Mouse (Mus musculus) CH12.LX (cell line): ENCODE measurements around the gene Siae. TPM values are rescaled to one million over a fixed set of nuclear protein-coding genes. Genes with fewer than 3 reads are reported as not detected.

ENCODE experiments used
- DNase-seq: peaks from one replicate; pipeline ENCODE4 v3.0.0-alpha.2; 2013; ENCODE audit errors: extremely low read depth
- H3K27ac ChIP-seq: 2 replicates; pipeline ENCODE4 v1.5.1; 2012; ENCODE audit warnings: low read depth, mild to moderate bottlenecking, control low read depth, moderate library complexity; ENCODE audit not compliant: insufficient read depth
- H3K27me3 ChIP-seq: replicated peaks from 2 replicates; pipeline ENCODE3; 2012; ENCODE audit warnings: inconsistent platforms
- H3K36me3 ChIP-seq, 2 experiments: replicated peaks in 1 of 2; 2 replicates each; pipeline versions ENCODE3 to v1.6.1; 2012; ENCODE audit warnings: inconsistent platforms in 1 of 2, low read length in 1 of 2, mild to moderate bottlenecking in 1 of 2, mixed read lengths in 1 of 2, moderate library complexity in 1 of 2; ENCODE audit not compliant: control insufficient read depth in 1 of 2, insufficient read depth in 1 of 2
- H3K4me1 ChIP-seq, 2 experiments: 2 replicates each; pipeline ENCODE4 v1.6.1; 2012; ENCODE audit warnings: inconsistent platforms in 1 of 2, moderate library complexity in 1 of 2; ENCODE audit not compliant: insufficient read depth in 2 of 2, control insufficient read depth in 1 of 2
- H3K4me2 ChIP-seq: 2 replicates; pipeline ENCODE4 v1.6.1; 2012; ENCODE audit warnings: low read depth, mild to moderate bottlenecking, control low read depth; ENCODE audit not compliant: poor library complexity, insufficient read depth, severe bottlenecking
- H3K4me3 ChIP-seq, 3 experiments: fragments of 150-350 bp in 1 of 3; sonication (generic) in 1 of 3; replicated peaks in 1 of 3; 2 replicates each; pipeline versions ENCODE3 to v1.5.1; 2011 to 2012; ENCODE audit warnings: low read depth in 2 of 3, low read length in 2 of 3, mild to moderate bottlenecking in 2 of 3, moderate library complexity in 2 of 3, control low read depth in 1 of 3, improper control_type of control experiment in 1 of 3, inconsistent platforms in 1 of 3, mixed read lengths in 1 of 3; ENCODE audit not compliant: poor library complexity in 1 of 3
- H3K79me2 ChIP-seq: replicated peaks from 2 replicates; pipeline ENCODE4 v1.6.1; 2012; ENCODE audit warnings: mild to moderate bottlenecking, moderate library complexity; ENCODE audit not compliant: control insufficient read depth, poor library complexity, insufficient read depth, severe bottlenecking; ENCODE audit errors: extremely low read depth
- H3K9ac ChIP-seq: 2 replicates; pipeline ENCODE4 v1.6.1; 2012; ENCODE audit warnings: low read depth, mild to moderate bottlenecking, control low read depth, moderate library complexity; ENCODE audit not compliant: insufficient read depth
- H3K9me3 ChIP-seq: replicated peaks from 2 replicates; pipeline ENCODE3; 2012; ENCODE audit warnings: low read length, inconsistent platforms, mixed read lengths
- BHLHE40 ChIP-seq: IDR thresholded peaks from 2 replicates; pipeline ENCODE4 v1.6.1; 2011; ENCODE audit warnings: mild to moderate bottlenecking, low read depth, low read length, improper control_type of control experiment
- CHD2 ChIP-seq: IDR thresholded peaks from 2 replicates; pipeline ENCODE4 v1.6.1; 2011; ENCODE audit warnings: low read length, improper control_type of control experiment
- CTCF ChIP-seq, 2 experiments: IDR thresholded peaks in 1 of 2; conservative IDR thresholded peaks in 1 of 2; 2 replicates each; pipeline ENCODE4 v1.5.1; 2011 to 2012; ENCODE audit warnings: low read depth in 2 of 2, low read length in 2 of 2, improper control_type of control experiment in 1 of 2, inconsistent platforms in 1 of 2, mild to moderate bottlenecking in 1 of 2, moderate library complexity in 1 of 2
- ELF1 ChIP-seq: IDR thresholded peaks from 2 replicates; pipeline ENCODE4 v1.6.1; 2014; ENCODE audit warnings: low read depth, mild to moderate bottlenecking, inconsistent platforms, low read length, improper control_type of control experiment
- EP300 ChIP-seq: IDR thresholded peaks from 2 replicates; pipeline ENCODE4 v1.6.1; 2011; ENCODE audit warnings: low read length, improper control_type of control experiment
- HCFC1 ChIP-seq: IDR thresholded peaks from 2 replicates; pipeline ENCODE4 v1.6.1; 2012; ENCODE audit warnings: low read depth, mild to moderate bottlenecking, inconsistent platforms, low read length, improper control_type of control experiment
- IRF4 ChIP-seq: IDR thresholded peaks from 2 replicates; pipeline ENCODE4 v1.6.1; 2014; ENCODE audit warnings: low read depth, mild to moderate bottlenecking, inconsistent platforms, low read length, improper control_type of control experiment
- JUN ChIP-seq: IDR thresholded peaks from 2 replicates; pipeline ENCODE4 v1.6.1; 2011; ENCODE audit warnings: low read depth, mild to moderate bottlenecking, low read length, improper control_type of control experiment, moderate library complexity; ENCODE audit not compliant: insufficient read depth
- KAT2A ChIP-seq: IDR thresholded peaks from 2 replicates; pipeline ENCODE4 v1.6.1; 2012; ENCODE audit warnings: low read length, improper control_type of control experiment, inconsistent platforms; ENCODE audit not compliant: insufficient replicate concordance
- MAZ ChIP-seq: IDR thresholded peaks from 2 replicates; pipeline ENCODE4 v1.6.1; 2012; ENCODE audit warnings: low read depth, mild to moderate bottlenecking, inconsistent platforms, low read length, improper control_type of control experiment, moderate library complexity
- MXI1 ChIP-seq: IDR thresholded peaks from 2 replicates; pipeline ENCODE4 v1.6.1; 2011; ENCODE audit warnings: mild to moderate bottlenecking, low read depth, low read length, improper control_type of control experiment
- MYC ChIP-seq: IDR thresholded peaks from 2 replicates; pipeline ENCODE4 v1.6.1; 2011; ENCODE audit warnings: low read depth, mild to moderate bottlenecking, improper control_type of control experiment, low read length
- NELFE ChIP-seq: IDR thresholded peaks from 2 replicates; pipeline ENCODE4 v1.6.1; 2011; ENCODE audit warnings: low read depth, low read length, improper control_type of control experiment
- NRF1 ChIP-seq: IDR thresholded peaks from 2 replicates; pipeline ENCODE4 v1.6.1; 2014; ENCODE audit warnings: low read depth, mild to moderate bottlenecking, inconsistent platforms, low read length, improper control_type of control experiment, moderate library complexity
- PAX5 ChIP-seq: IDR thresholded peaks from 2 replicates; pipeline ENCODE4 v1.6.1; 2012; ENCODE audit warnings: low read length, inconsistent platforms, mixed read lengths
- POLR2A ChIP-seq: IDR thresholded peaks from 2 replicates; pipeline ENCODE4 v1.6.1; 2011; ENCODE audit warnings: low read depth, mild to moderate bottlenecking, improper control_type of control experiment, low read length
- SMC3 ChIP-seq: IDR thresholded peaks from 2 replicates; pipeline ENCODE4 v1.6.1; 2011; ENCODE audit warnings: low read depth, low read length, improper control_type of control experiment
- TCF12 ChIP-seq: IDR thresholded peaks from 2 replicates; pipeline ENCODE4 v1.6.1; 2014; ENCODE audit warnings: low read depth, mild to moderate bottlenecking, inconsistent platforms, low read length, improper control_type of control experiment
- USF1 ChIP-seq: IDR thresholded peaks from 2 replicates; pipeline ENCODE4 v1.6.1; 2014; ENCODE audit warnings: low read depth, mild to moderate bottlenecking, inconsistent platforms, low read length, improper control_type of control experiment
- USF2 ChIP-seq: conservative IDR thresholded peaks from 2 replicates; pipeline ENCODE4 v1.6.1; 2011; ENCODE audit warnings: low read depth, low read length, improper control_type of control experiment
- ZC3H11A ChIP-seq: IDR thresholded peaks from 2 replicates; pipeline ENCODE4 v1.6.1; 2012; ENCODE audit warnings: low read depth, mild to moderate bottlenecking, inconsistent platforms, low read length, improper control_type of control experiment
- ZMIZ1 ChIP-seq: IDR thresholded peaks from 2 replicates; pipeline ENCODE4 v1.6.1; 2012; ENCODE audit warnings: low read depth, mild to moderate bottlenecking, inconsistent platforms, low read length, improper control_type of control experiment
- dilution Hi-C: fragments of 300-500 bp; cut with MboI; formaldehyde crosslinking; loops from 2 replicates; pipeline ENCODE4 v1.14.3; 2020; ENCODE audit warnings: low sequenced_read_pairs; ENCODE audit not compliant: extremely low pct_unique_long_range_greater_than_20kb, extremely low pct_ligation_motif_present
- in situ Hi-C: fragments of 300-500 bp; cut with MboI; formaldehyde crosslinking; loops from 3 replicates; pipeline ENCODE4 v1.14.3; 2019; ENCODE audit warnings: low sequenced_read_pairs, low pct_ligation_motif_present, low pct_unique_long_range_greater_than_20kb, mixed read lengths
- polyA plus RNA-seq: library from polyadenylated mRNA; unstranded; fragments of >175 nt; gene quantifications from 2 replicates; pipeline ENCODE4 v1.2.1, GENCODE M21; 2012; ENCODE audit warnings: low read depth; ENCODE audit not compliant: insufficient read length
- total RNA-seq, 2 experiments: library from RNA; depleted of rRNA; stranded (reverse); fragments of 300-350 nt in 1 of 2; fragments of >200 nt in 1 of 2; gene quantifications; 2 replicates each; pipeline ENCODE4 v1.2.3; 2012 to 2014

Gene Siae
- total and polyA plus RNA-seq, 3 experiments: 6.2 to 8.6 (median 7.9) TPM

GRCm38 (mm10) chr9:37568605-37569214 is 13.2 kb downstream of the Siae start:
- Histone ChIP-seq H3K27me3 (no peaks in the 10 kb centered on the region), H3K4me3 (no peak overlapping the region)
- TF ChIP-seq BHLHE40 (no peak), KAT2A (no peak), CTCF (conservative IDR thresholded peaks at IDR 0.05 in 1 of 2, IDR thresholded peaks at IDR 0.05 in 1 of 2; ENCODE audit: low read depth in 2 of 2, low read length in 2 of 2) (no peak), ZMIZ1 (no peak), HCFC1 (no peak), ZC3H11A (no peak), MXI1 (no peak), NELFE (no peak), POLR2A (no peak)
- TF ChIP-seq, all 38 proteins: peak for 0
- Histone ChIP-seq H3K4me2 (no peak overlapping the region), H3K27ac (no peak overlapping the region), H3K79me2 (no peaks in the 10 kb centered on the region), H3K9me3 (no peaks in the 10 kb centered on the region), H3K4me1 (peaks cover 0 to 12% of the 10 kb centered on the region in 2 experiments; a peak in 2 of 4 replicates), H3K9ac (no peak overlapping the region), H3K36me3 (no peaks in the 10 kb centered on the region)
- no peak for DNase-seq
- dilution Hi-C loops (no loop called here), in situ Hi-C loops (no loop called here)

- Histone ChIP-seq H3K9me3 (no peaks in the 10 kb centered on the region), H3K4me2 (no peak overlapping the region), H3K4me3 (no peak overlapping the region), H3K4me1 (peaks cover 0 to 12% of the 10 kb centered on the region in 2 experiments; a peak in 2 of 4 replicates), H3K27me3 (no peaks in the 10 kb centered on the region), H3K27ac (no peak overlapping the region), H3K79me2 (no peaks in the 10 kb centered on the region), H3K9ac (no peak overlapping the region), H3K36me3 (no peaks in the 10 kb centered on the region)
- in situ Hi-C loops: no loop called here
- dilution Hi-C loops: no loop called here
- TF ChIP-seq ELF1 (no peak), NELFE (no peak), CHD2 (no peak), USF1 (no peak), SMC3 (no peak), KAT2A (no peak), JUN (no peak), MAZ (no peak), EP300 (no peak), ZC3H11A (no peak), IRF4 (no peak), USF2 (no peak), PAX5 (no peak), MYC (no peak), NRF1 (no peak), BHLHE40 (no peak), TCF12 (no peak), MXI1 (no peak)
- DNase-seq: no peak
Measured at GRCm38 (mm10) chr9:37569231-37569835, 13.8 kb downstream of the Siae start.
